Mouse (Mus musculus) hindbrain, embryonic 11.5 days (tissue): ENCODE data around the gene Mdh2. TPM values are rescaled to one million over a fixed set of nuclear protein-coding genes. Genes with fewer than 3 reads are reported as not detected.

Experiments
- ATAC-seq: fragments of 200-750 bp; cut with Nextera tagmentation; 2 replicates; pipeline ENCODE4 v1.8.0; 2017; ENCODE audit warnings: mild to moderate bottlenecking, moderate TSS enrichment, moderate library complexity; ENCODE audit not compliant: low FRiP score
- DNase-seq: peaks from one replicate; pipeline ENCODE4 v3.0.0-alpha.2; 2015; ENCODE audit warnings: low spot score
- H3K27ac ChIP-seq: fragments of 300-500 bp; sonication (generic); 2 replicates; pipeline ENCODE4 v1.5.1; 2014; ENCODE audit warnings: mild to moderate bottlenecking, low read depth, low read length
- H3K27me3 ChIP-seq: fragments of 300-500 bp; sonication (generic); 2 replicates; pipeline ENCODE4 v1.6.1; 2014; ENCODE audit warnings: mild to moderate bottlenecking, low read length, moderate library complexity, mixed read lengths; ENCODE audit not compliant: control insufficient read depth, insufficient read depth
- H3K36me3 ChIP-seq: fragments of 300-500 bp; sonication (generic); 2 replicates; pipeline ENCODE4 v1.6.1; 2014; ENCODE audit warnings: mild to moderate bottlenecking, low read length, moderate library complexity, mixed read lengths; ENCODE audit not compliant: control insufficient read depth, insufficient read depth
- H3K4me1 ChIP-seq: fragments of 300-500 bp; sonication (generic); replicated peaks from 2 replicates; pipeline ENCODE4 v1.6.1; 2014; ENCODE audit warnings: low read length, mixed read lengths; ENCODE audit not compliant: control insufficient read depth, insufficient read depth
- H3K4me2 ChIP-seq: fragments of 300-500 bp; sonication (generic); replicated peaks from 2 replicates; pipeline ENCODE4 v1.6.1; 2014; ENCODE audit warnings: mild to moderate bottlenecking, low read depth, low read length
- H3K4me3 ChIP-seq: fragments of 300-500 bp; sonication (generic); 2 replicates; pipeline ENCODE4 v1.5.1; 2014; ENCODE audit warnings: low read depth, low read length
- H3K9ac ChIP-seq: fragments of 300-500 bp; sonication (generic); 2 replicates; pipeline ENCODE4 v1.6.1; 2014; ENCODE audit warnings: low read depth, low read length
- H3K9me3 ChIP-seq: fragments of 300-500 bp; sonication (generic); 2 replicates; pipeline ENCODE4 v1.6.1; 2016; ENCODE audit warnings: low read length; ENCODE audit not compliant: control insufficient read depth
- WGBS: fragments of 180-500 bp; shearing (Covaris S2); extraction: QIAGEN DNeasy Blood & Tissue Kit; methylation state at CpG from one replicate; pipeline ENCODE4 v1.1.7; 2014; 5-methylcytosine and 5-hydroxymethylcytosine counted together
- polyA plus RNA-seq: library from polyadenylated mRNA; unstranded; fragments of >200 nt; fragmentation: Nextera tagmentation; extraction: Ambion mirVana; gene quantifications from 2 replicates; pipeline ENCODE4 v1.2.1, GENCODE M21; 2014

Mdh2 gene
- polyA plus RNA-seq, 1 experiment from 2014 or later, result 620 TPM

DNA sequence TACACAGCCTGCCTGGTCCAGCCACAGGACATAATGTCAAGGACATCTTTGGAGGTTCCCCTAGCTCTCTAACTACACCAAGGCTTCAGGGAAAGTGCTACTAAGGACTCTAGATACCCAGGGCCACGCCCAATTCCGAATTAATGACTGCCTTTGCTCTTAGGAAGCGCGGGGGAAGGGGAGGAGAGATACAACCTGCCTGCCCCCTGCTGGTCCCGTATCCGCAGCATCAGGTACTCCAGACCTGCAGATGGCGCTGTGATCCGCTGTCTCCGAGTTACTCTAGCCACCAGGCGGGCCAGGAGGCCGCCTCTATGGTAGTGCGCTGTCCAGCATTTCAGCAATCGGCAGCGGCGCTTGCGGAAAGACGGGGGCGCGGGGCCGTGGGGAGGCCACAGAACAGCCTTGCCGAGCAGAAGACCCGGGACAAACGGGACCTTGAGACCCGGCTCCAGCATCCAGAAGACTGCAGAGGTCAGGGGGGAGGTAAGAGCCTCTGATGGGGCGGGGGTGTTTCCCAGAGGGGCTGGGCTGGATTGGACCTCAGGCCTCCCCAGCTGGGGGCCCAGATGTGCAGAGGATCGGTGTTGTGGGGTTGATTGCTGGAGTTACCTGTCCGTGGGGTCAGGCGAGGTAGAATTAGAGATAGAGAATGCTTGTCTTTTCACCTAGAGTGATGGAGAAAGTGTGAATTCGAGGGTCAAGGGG, 28.4 kb downstream of the Mdh2 start, which contains the start of gene Srrm3:
Srrm3 (plus strand) TSS at position 336 of the 708 bp plus-strand sequence.
- Histone ChIP-seq H3K4me1 (no peaks in the 10 kb centered on the region), H3K4me2 (peak within 1 kb of the TSS; percentile 50), H3K36me3 (no peaks in the 10 kb centered on the region), H3K4me3 (peak within 1 kb of the TSS; percentile 45), H3K27me3 (no peaks in the 10 kb centered on the region), H3K27ac (peak within 1 kb of the TSS; percentile 45; the same call in 1 of the 2 replicates), H3K9me3 (no peaks in the 10 kb centered on the region), H3K9ac (peak within 1 kb of the TSS; percentile 65)
- ATAC-seq (peak; percentile 67), DNase-seq (peak; percentile 97)
- WGBS, result 6% methylated on average over 29 of the region's 29 CpGs

DNA sequence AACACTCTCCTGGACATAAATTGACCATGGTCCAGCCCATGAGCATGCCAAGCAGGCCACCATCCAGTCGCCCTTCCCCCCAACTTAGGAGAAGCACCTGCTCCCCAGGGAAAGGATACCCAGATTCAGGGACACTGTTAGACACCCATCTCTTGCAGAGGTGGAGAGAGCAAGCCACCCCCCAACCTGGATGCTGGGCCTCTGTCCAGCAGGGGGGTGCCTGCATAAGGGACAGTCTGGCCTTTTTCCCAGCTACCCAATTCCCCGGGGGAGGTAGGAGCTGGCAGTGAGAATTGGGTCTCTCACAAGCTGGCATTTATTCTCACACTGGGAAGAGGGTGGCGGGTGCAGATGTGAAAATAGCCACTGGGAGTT, 29.0 kb downstream of the Mdh2 start:
- Histone ChIP-seq H3K4me1 (no peaks in the 10 kb centered on the region), H3K9ac (peak overlapping the region; percentile 65), H3K4me3 (peak overlapping the region; percentile 45), H3K27ac (no peak overlapping the region), H3K27me3 (no peaks in the 10 kb centered on the region), H3K4me2 (peak overlapping the region; percentile 50), H3K36me3 (no peaks in the 10 kb centered on the region), H3K9me3 (no peaks in the 10 kb centered on the region)
- WGBS, result 48% methylated on average over 3 of the region's 3 CpGs
- ATAC-seq, result peak; percentile 57; the same call in 1 of the 2 replicates
- DNase-seq, result no peak

DNA sequence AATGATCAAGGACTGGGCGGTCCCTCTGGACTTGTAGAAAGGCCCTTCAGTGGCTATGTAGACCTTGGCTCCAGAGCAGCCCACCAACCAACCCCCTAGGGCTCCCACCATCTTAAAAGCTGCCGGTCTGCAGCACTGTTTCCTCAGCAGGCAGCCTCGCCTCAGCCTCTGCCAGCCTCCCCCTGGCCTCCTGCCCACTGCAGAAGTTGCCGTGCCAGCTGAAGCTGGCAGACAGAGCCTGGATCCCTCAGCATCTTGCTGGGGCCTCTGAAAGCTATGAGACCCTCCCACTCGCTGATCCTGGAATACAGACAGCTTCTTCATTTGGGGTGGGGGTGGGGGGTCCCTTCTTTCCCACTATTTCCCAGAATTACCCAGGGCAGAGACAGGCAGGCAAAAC, 34.7 kb downstream of the Mdh2 start:
- Histone ChIP-seq H3K9ac (no peak overlapping the region), H3K4me3 (no peak overlapping the region), H3K27me3 (no peaks in the 10 kb centered on the region), H3K4me1 (no peaks in the 10 kb centered on the region), H3K27ac (no peak overlapping the region), H3K9me3 (no peaks in the 10 kb centered on the region), H3K4me2 (no peak overlapping the region), H3K36me3 (no peaks in the 10 kb centered on the region)
- ATAC-seq (no peak), DNase-seq (no peak)
- WGBS, result 74% methylated on average over 5 of the region's 5 CpGs

DNA sequence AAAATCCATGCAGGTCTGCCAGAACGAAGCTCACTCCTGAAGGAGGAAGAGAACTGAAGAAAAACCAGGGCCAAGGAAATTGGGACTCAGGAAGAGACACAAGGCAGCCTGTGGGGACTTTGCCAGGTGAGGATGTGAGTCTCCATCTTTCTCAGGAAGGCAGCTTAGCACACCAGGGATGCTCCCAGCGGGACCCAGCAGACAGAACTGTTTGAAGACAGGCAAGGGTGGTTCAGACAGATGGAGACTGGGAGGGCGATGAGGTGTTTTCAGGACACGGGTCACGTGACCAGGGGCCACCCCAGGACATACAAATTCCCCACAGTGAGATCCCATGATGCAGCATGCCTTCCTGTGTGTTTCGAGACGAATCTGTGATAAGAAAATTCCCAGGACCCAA, 40.2 kb downstream of the Mdh2 start:
- Histone ChIP-seq H3K9me3 (no peaks in the 10 kb centered on the region), H3K9ac (no peak overlapping the region), H3K4me3 (no peak overlapping the region), H3K4me1 (no peaks in the 10 kb centered on the region; the same call in 1 of the 2 replicates), H3K27ac (no peak overlapping the region), H3K27me3 (no peaks in the 10 kb centered on the region), H3K4me2 (no peak overlapping the region), H3K36me3 (no peaks in the 10 kb centered on the region)
- DNase-seq (no peak), ATAC-seq (no peak)
- WGBS, result 50% methylated on average over 7 of the region's 7 CpGs

DNA sequence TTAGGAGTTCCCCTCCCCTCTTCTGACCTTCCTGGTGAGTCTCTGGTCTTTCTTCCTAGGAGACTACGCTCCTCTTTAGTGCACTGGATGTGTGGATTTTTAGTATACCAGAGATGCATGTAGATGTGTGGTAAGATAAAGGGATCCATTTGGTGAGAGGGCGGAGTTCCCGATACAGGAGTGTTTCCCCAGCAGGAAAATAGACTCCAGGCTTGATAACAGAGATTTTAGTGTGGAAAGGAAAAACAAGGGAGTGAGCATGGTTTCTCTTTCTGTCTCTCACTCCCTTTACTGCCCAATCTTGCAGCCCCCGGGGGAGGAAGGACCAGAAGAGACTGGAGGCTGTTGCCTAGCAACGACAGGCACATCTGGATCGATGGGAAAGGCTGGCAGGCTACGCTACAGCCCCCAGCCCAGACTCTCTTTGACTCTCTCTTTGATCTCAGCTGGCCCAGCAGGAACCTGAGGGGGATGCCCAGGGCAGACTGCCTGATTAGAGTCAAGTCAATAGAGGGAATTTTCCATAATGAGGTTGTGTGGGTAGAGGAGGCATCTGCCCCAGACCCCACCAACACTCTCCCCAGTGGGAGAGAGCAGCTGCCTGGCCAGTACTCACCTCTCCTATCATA, 44.1 kb downstream of the Mdh2 start:
- DNase-seq (peak; percentile 62), ATAC-seq (peak; percentile 74)
- Histone ChIP-seq H3K9me3 (no peaks in the 10 kb centered on the region), H3K36me3 (no peaks in the 10 kb centered on the region), H3K4me1 (no peaks in the 10 kb centered on the region; the same call in 1 of the 2 replicates), H3K27ac (peak overlapping the region; percentile 87), H3K9ac (no peak overlapping the region), H3K4me3 (no peak overlapping the region), H3K4me2 (0 out of 2 replicates have a peak overlapping the region, but pooled peaks have one; percentile 14), H3K27me3 (no peaks in the 10 kb centered on the region)
- WGBS, result 13% methylated on average over 7 of the region's 7 CpGs

DNA sequence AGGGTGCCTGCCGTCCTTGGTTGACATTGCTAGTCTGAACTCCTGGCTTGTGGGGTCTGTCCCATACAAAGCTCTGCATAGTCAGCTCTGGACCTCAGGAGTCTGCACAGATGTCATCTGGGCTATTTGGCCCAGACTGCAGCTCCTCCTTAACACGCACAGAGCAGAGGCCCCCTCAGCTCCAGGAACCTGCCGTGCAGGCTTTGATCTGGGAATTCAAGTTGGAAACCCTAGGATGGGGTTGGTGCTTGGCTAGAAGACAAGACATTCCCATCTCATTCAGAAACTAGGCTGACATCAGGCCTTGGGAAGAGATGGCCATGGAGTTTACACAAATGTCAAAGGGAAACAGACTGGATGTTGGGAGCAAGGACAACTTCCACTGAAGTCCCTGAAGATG, 46.2 kb downstream of the Mdh2 start:
- no peak overlapping the region for H3K4me2 ChIP-seq
- DNase-seq (no peak), ATAC-seq (no peak)
- H3K9ac ChIP-seq, result no peak overlapping the region
- H3K4me1 ChIP-seq, result no peaks in the 10 kb centered on the region; the same call in 1 of the 2 replicates
- H3K4me3 ChIP-seq, result no peak overlapping the region
- no peak overlapping the region for H3K27ac ChIP-seq
- H3K9me3 ChIP-seq, result no peaks in the 10 kb centered on the region
- no peaks in the 10 kb centered on the region for H3K36me3 ChIP-seq
- WGBS, result 54% methylated on average over 3 of the region's 3 CpGs
- H3K27me3 ChIP-seq, result no peaks in the 10 kb centered on the region

DNA sequence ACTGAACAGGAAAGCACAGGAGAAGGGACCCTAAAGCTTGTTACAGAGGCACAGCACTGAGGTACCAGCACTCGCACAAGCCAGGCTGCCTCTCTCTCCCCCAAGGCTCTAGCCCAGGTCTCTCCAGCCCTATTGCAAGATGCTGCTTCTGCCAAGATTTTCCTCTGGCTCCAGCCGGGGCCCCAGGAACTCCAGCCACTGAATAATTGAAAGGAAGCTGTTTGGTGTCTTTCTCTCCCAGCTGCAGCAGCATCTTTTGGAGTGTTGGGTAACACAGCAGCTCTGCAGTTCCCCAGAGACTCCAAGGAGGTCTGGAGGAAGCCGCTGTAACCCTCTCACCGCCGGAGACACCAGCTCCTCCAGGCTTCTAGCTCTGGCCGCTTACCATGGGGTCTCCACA, 47.9 kb downstream of the Mdh2 start:
- no peaks in the 10 kb centered on the region for H3K27me3 ChIP-seq
- DNase-seq (no peak), ATAC-seq (no peak)
- peak overlapping the region; percentile 70 for H3K27ac ChIP-seq
- H3K4me1 ChIP-seq, result no peaks in the 10 kb centered on the region; the same call in 1 of the 2 replicates
- H3K4me3 ChIP-seq, result no peak overlapping the region
- H3K4me2 ChIP-seq, result no peak overlapping the region
- H3K36me3 ChIP-seq, result no peaks in the 10 kb centered on the region
- no peaks in the 10 kb centered on the region for H3K9me3 ChIP-seq
- 41% methylated on average over 6 of the region's 6 CpGs for WGBS
- no peak overlapping the region for H3K9ac ChIP-seq

DNA sequence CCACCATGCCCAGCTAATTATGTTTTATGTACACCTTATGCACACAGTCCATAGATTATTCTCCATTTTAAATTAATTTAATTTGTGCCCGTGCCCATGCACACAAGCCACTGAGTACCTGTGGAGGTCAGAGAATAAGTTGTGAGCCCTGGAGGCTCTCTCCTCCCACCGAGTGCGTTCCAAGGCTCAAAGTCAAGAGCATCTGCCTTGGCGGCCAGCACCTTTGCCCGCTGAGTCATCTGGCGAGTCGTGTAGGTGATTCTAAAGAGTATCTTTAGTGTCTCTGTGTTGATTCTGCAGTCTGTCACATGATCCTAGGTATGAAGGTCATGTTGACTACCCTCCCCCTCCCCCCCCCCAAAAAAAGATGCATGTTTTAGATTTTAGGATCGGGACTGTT, 51.1 kb downstream of the Mdh2 start:
- no peaks in the 10 kb centered on the region for H3K36me3 ChIP-seq
- H3K27me3 ChIP-seq, result no peaks in the 10 kb centered on the region; the same call in 1 of the 2 replicates
- H3K27ac ChIP-seq, result no peak overlapping the region
- no peak for DNase-seq
- H3K4me1 ChIP-seq, result no peaks in the 10 kb centered on the region; the same call in 1 of the 2 replicates
- H3K4me3 ChIP-seq, result no peak overlapping the region
- H3K9me3 ChIP-seq, result no peaks in the 10 kb centered on the region
- 87% methylated on average over 8 of the region's 8 CpGs for WGBS
- no peak overlapping the region for H3K4me2 ChIP-seq
- ATAC-seq, result no peak
- H3K9ac ChIP-seq, result no peak overlapping the region

DNA sequence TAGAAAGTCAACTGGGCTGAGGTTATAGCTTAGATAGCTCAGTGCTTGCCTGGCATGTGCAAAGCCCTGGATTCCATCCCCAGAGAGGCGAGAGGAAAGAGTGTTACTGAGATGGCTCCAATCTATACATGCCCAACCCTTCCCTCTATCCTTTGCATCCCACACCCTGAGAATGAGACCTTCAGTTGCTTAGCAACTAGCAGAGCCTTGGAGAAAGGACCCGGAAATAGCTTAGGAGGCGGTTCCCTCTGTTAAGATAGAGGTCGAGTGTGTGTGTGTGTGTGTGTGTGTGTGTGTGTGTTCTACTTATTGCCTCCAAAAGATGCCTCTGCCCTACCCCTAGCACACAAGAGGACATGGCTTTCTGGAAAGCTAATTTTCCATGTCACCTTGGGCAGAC, 54.4 kb downstream of the Mdh2 start:
- Histone ChIP-seq H3K4me3 (no peak overlapping the region), H3K9ac (no peak overlapping the region), H3K4me1 (peaks cover 5% of the 10 kb centered on the region; the same call in 1 of the 2 replicates), H3K9me3 (no peaks in the 10 kb centered on the region), H3K4me2 (no peak overlapping the region), H3K27me3 (no peaks in the 10 kb centered on the region; the same call in 1 of the 2 replicates), H3K36me3 (no peaks in the 10 kb centered on the region), H3K27ac (no peak overlapping the region)
- WGBS, result 33% methylated on average over 4 of the region's 4 CpGs
- no peak for ATAC-seq
- DNase-seq, result no peak
